Mouse (Mus musculus) liver, embryonic 14.5 days (tissue): ENCODE results near the gene Lrrc2. TPM values are rescaled to one million over a fixed set of nuclear protein-coding genes. Genes with fewer than 3 reads are reported as not detected.

Source experiments
- ATAC-seq: fragments of 200-750 bp; cut with Nextera tagmentation; 2 replicates; pipeline ENCODE4 v1.8.0; 2017; ENCODE audit warnings: moderate number of reproducible peaks, mild to moderate bottlenecking, moderate library complexity; ENCODE audit not compliant: insufficient read depth
- DNase-seq, 3 experiments: peaks; one replicate each; pipeline ENCODE4 v3.0.0-alpha.2; 2012 to 2013; ENCODE audit warnings: low read depth in 3 of 3, low spot score in 3 of 3
- H3K27ac ChIP-seq: fragments of 300-500 bp; sonication (generic); 2 replicates; pipeline ENCODE4 v1.5.1; 2014; ENCODE audit warnings: moderate library complexity, mild to moderate bottlenecking, control low read depth, inconsistent platforms
- H3K27me3 ChIP-seq: fragments of 300-500 bp; sonication (generic); 2 replicates; pipeline ENCODE4 v1.6.1; 2014; ENCODE audit warnings: mild to moderate bottlenecking, low read length, moderate library complexity; ENCODE audit not compliant: control insufficient read depth, insufficient read depth
- H3K36me3 ChIP-seq: fragments of 300-500 bp; sonication (generic); replicated peaks from 2 replicates; pipeline ENCODE4 v1.6.1; 2014; ENCODE audit warnings: low read depth; ENCODE audit not compliant: control insufficient read depth, insufficient read depth
- H3K4me1 ChIP-seq, 2 experiments: fragments of 200-500 bp in 1 of 2; fragments of 300-500 bp in 1 of 2; sonication (generic) in 1 of 2; replicated peaks; 2 replicates each; pipeline ENCODE4 v1.6.1; 2012 to 2014; ENCODE audit warnings: antibody characterized with exemption in 1 of 2, inconsistent platforms in 1 of 2, low read length in 1 of 2; ENCODE audit not compliant: control insufficient read depth in 2 of 2, insufficient read depth in 2 of 2
- H3K4me2 ChIP-seq: fragments of 300-500 bp; sonication (generic); 2 replicates; pipeline ENCODE4 v1.6.1; 2014; ENCODE audit warnings: low read depth, mild to moderate bottlenecking, control low read depth, moderate library complexity
- H3K4me3 ChIP-seq, 2 experiments: fragments of 200-500 bp in 1 of 2; fragments of 300-500 bp in 1 of 2; sonication (generic) in 1 of 2; 2 replicates each; pipeline ENCODE4 v1.5.1; 2012 to 2014; ENCODE audit warnings: low read depth in 2 of 2, low read length in 2 of 2, mild to moderate bottlenecking in 2 of 2, control low read depth in 1 of 2, inconsistent platforms in 1 of 2, moderate library complexity in 1 of 2; ENCODE audit not compliant: insufficient read depth in 1 of 2
- H3K9ac ChIP-seq: fragments of 300-500 bp; sonication (generic); replicated peaks from 2 replicates; pipeline ENCODE4 v1.6.1; 2014; ENCODE audit warnings: mild to moderate bottlenecking, control low read depth, moderate library complexity
- H3K9me3 ChIP-seq: fragments of 300-500 bp; sonication (generic); 2 replicates; pipeline ENCODE4 v1.6.1; 2016; ENCODE audit warnings: low read length, mixed read lengths; ENCODE audit not compliant: control insufficient read depth
- CTCF ChIP-seq: IDR thresholded peaks from 2 replicates; pipeline ENCODE4 v1.5.1; 2016; ENCODE audit warnings: antibody characterized with exemption, low read depth, control low read depth
- EP300 ChIP-seq: IDR thresholded peaks from 2 replicates; pipeline ENCODE4 v1.6.1; 2016; ENCODE audit warnings: antibody characterized with exemption, low read depth
- WGBS: fragments of 180-500 bp; shearing (Covaris S2); extraction: QIAGEN DNeasy Blood & Tissue Kit; methylation state at CpG from one replicate; pipeline ENCODE4 v1.1.7; 2014; ENCODE audit not compliant: insufficient replicate concordance; 5-methylcytosine and 5-hydroxymethylcytosine counted together
- polyA plus RNA-seq, 2 experiments: library from polyadenylated mRNA; depleted of rRNA in 1 of 2; stranded (reverse) in 1 of 2; unstranded in 1 of 2; fragments of >200 nt; fragmentation: Nextera tagmentation in 1 of 2; extraction: Ambion mirVana in 1 of 2; gene quantifications; 2 replicates each; pipeline versions ENCODE4 v1.2.1 to v1.2.3; 2012 to 2014

The Lrrc2 gene
- polyA plus RNA-seq, 2 experiments: 0.09 to 0.29 TPM

DNA sequence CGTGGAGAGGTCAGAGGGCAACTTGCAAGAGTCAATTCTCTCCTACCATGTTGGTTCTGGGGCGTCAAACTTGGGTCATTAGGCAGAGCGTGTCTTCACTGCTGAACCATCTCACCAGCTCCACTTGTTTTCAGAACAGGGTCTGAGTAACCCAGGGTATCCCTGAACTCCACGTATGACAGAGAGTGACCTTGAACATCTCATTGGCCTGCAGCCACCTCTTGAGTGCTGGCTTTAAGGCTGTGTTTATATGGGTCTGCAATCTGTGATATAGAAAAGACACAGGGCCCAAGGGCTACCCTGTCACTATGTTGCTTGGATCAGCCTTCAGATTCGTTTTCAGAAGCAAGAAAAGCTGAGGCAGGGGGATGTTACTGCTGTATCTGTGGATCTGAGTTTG is 8.3 kb downstream of the Lrrc2 start:
- DNase-seq (no peak), ATAC-seq (no peak)
- WGBS: 56% methylated on average over 5 of the region's 5 CpGs
- no peak overlapping the region for H3K27ac ChIP-seq
- no peak overlapping the region for H3K9ac ChIP-seq
- no peak overlapping the region for H3K4me2 ChIP-seq
- no peaks in the 10 kb centered on the region for H3K36me3 ChIP-seq
- no peaks in the 10 kb centered on the region; the same call in 1 of the 2 replicates for H3K27me3 ChIP-seq
- no peaks in the 10 kb centered on the region; a peak in 1 of 4 replicates for H3K4me1 ChIP-seq
- no peaks in the 10 kb centered on the region for H3K9me3 ChIP-seq
- no peak for TF ChIP-seq CTCF
- H3K4me3 ChIP-seq: no peak overlapping the region

DNA sequence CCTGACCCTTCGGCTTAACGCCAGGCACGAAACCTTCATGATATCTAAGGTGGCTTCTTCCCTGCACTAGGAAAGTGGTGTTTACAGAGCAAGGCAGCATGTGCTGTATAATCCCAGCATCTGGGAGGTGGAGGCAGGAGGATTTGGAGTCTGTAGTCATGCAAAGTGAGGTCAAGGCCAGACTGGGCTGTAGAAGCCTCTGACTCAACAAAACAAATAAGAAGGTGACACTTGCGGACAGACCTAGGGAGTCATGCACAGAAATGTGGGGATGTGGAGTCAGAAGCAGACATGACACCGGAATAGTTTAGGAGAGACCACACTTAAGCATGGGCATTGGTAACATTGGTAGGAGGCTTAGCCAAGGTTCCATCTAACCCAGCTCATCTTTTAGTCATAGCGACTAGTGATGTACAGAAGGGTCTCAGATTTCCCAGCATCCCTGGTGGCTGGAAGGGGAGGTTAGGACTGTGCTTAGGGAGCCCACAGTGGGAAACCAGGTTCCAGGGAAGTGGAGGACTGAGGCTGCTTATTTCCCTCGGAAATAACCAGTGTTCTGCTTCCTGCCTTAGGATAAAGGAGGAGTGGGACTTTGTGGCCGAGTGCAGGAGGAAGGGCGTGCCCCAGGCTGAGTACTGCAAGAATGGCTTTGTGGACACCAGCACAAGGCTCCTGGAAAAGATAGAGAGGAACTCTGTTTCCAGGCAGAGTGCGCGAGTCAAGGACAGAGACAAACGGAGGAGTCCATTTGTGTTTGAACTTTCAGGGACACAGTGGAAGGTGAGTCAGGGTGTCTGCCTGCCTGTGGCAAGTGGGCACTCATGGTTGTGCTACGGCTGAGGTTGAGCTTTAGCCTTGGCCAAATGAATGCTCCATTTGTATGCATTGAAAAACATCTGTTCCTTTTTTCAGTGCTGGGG is 9.1 kb downstream of the Lrrc2 start:
- Histone ChIP-seq H3K27ac (no peak overlapping the region), H3K9me3 (no peaks in the 10 kb centered on the region), H3K36me3 (no peaks in the 10 kb centered on the region), H3K27me3 (no peaks in the 10 kb centered on the region), H3K9ac (no peak overlapping the region), H3K4me3 (no peak overlapping the region), H3K4me2 (no peak overlapping the region), H3K4me1 (no peaks in the 10 kb centered on the region; a peak in 1 of 4 replicates)
- no peak for TF ChIP-seq CTCF
- no peak for TF ChIP-seq EP300
- ATAC-seq (no peak), DNase-seq (no peak)
- 63% methylated on average over 13 of the region's 13 CpGs for WGBS

DNA sequence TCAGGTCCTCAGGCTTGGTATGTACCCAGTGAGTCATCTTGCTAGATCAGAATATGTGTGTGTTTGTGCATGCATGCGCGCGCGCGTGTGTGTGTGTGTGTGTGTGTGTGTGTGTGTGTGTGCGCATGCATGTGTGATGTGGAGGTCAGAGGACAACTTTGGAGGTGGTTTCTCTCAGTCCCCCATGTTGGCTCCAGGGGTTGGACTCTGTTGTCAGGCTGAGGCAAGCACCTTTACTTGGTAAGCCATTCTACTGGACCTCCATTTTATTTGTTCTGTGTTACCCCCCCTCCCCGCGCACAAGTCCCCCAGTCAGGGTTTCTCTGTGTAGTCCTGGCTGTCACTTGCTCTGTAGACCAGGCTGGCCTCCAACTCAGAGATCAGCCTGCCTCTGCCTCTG is 10.0 kb downstream of the Lrrc2 start:
- no peak overlapping the region for H3K4me3 ChIP-seq
- no peaks in the 10 kb centered on the region for H3K36me3 ChIP-seq
- no peaks in the 10 kb centered on the region for H3K9me3 ChIP-seq
- H3K4me2 ChIP-seq: no peak overlapping the region
- H3K27me3 ChIP-seq: no peaks in the 10 kb centered on the region
- no peak overlapping the region for H3K9ac ChIP-seq
- WGBS: 89% methylated on average over 8 of the region's 8 CpGs
- DNase-seq (no peak), ATAC-seq (no peak)
- H3K4me1 ChIP-seq: no peaks in the 10 kb centered on the region; a peak in 1 of 4 replicates
- H3K27ac ChIP-seq: no peak overlapping the region
- TF ChIP-seq CTCF: no peak
- no peak for TF ChIP-seq EP300

DNA sequence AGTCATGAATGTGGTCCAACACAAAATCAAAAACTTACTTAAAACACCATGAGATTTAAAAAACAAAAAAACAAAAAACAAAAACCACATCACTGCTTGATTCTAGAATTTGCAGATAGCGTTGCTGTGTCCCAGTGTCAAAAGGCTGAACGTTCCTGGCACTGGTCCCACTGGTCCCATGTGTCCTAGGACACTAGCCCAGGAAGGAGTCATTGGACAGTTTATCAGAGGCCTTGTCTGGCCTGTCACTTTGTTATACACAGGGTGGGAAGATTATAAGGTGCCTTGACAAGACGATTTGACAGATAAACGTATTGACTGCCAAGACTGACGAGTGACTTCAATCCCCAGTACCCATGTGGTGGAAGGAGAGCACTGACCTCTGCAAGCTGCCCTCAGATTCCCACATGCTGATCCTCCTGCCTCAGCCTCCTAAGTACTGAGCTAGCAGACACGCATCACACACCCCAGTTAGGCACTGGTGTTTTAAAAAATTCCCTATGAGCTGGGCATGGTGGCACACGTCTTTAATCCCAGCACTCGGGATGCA is 12.3 kb downstream of the Lrrc2 start:
- no peak overlapping the region for H3K9ac ChIP-seq
- 66% methylated on average over 8 of the region's 8 CpGs for WGBS
- no peaks in the 10 kb centered on the region for H3K36me3 ChIP-seq
- no peak overlapping the region for H3K4me3 ChIP-seq
- H3K4me2 ChIP-seq: no peak overlapping the region
- H3K27ac ChIP-seq: no peak overlapping the region
- DNase-seq (no peak), ATAC-seq (no peak)
- no peaks in the 10 kb centered on the region for H3K9me3 ChIP-seq
- H3K4me1 ChIP-seq: no peaks in the 10 kb centered on the region; a peak in 1 of 4 replicates
- TF ChIP-seq CTCF: no peak
- no peak for TF ChIP-seq EP300
- H3K27me3 ChIP-seq: no peaks in the 10 kb centered on the region
